Mouse (Mus musculus): ENCODE measurements around the gene F10. TPM values are rescaled to one million over a fixed set of nuclear protein-coding genes. Genes with fewer than 3 reads are reported as not detected.
A peak's percentile ranks its signal among the peaks of the same experiment; 100 is the strongest.

F10 gene
- polyA plus RNA-seq, 1 experiment from 2014 or later: 0.96 TPM

GRCm38 (mm10) chr8:13027615-13028014 is 9.5 kb upstream of the F10 start:
- Histone ChIP-seq H3K4me3 (ENCODE audit: control insufficient read depth in 1 of 2, insufficient read depth in 1 of 2, low read depth in 1 of 2, low read length in 2 of 2) (no peak overlapping the region), H3K9ac (ENCODE audit: low read length) (no peak overlapping the region), H3K27me3 (ENCODE audit: control insufficient read depth, insufficient read depth, low read length) (no peaks in the 10 kb centered on the region), H3K9me3 (ENCODE audit: control insufficient read depth, low read length) (no peaks in the 10 kb centered on the region), H3K4me1 (ENCODE audit: control insufficient read depth in 2 of 2, insufficient read depth in 2 of 2, low read length in 2 of 2) (no peaks in the 10 kb centered on the region), H3K4me2 (ENCODE audit: low read length) (no peak overlapping the region), H3K36me3 (ENCODE audit: control insufficient read depth, insufficient read depth, low read length) (no peaks in the 10 kb centered on the region), H3K27ac (replicated peaks in 1 of 2; ENCODE audit: control insufficient read depth in 1 of 2, insufficient read depth in 1 of 2, low read depth in 2 of 2, low read length in 2 of 2) (no peak overlapping the region)
- no peak for ATAC-seq (ENCODE audit: insufficient number of reproducible peaks, insufficient read depth, low FRiP score, low read depth)
- WGBS: 87% methylated on average over 5 of the region's 5 CpGs

- Histone ChIP-seq H3K27me3 (ENCODE audit: control insufficient read depth, insufficient read depth, low read length) (no peaks in the 10 kb centered on the region), H3K4me1 (ENCODE audit: control insufficient read depth in 2 of 2, insufficient read depth in 2 of 2, low read length in 2 of 2) (no peaks in the 10 kb centered on the region), H3K9ac (ENCODE audit: low read length) (no peak overlapping the region), H3K9me3 (ENCODE audit: control insufficient read depth, low read length) (no peaks in the 10 kb centered on the region), H3K27ac (replicated peaks in 1 of 2; ENCODE audit: control insufficient read depth in 1 of 2, insufficient read depth in 1 of 2, low read depth in 2 of 2, low read length in 2 of 2) (no peak overlapping the region), H3K4me2 (ENCODE audit: low read length) (no peak overlapping the region), H3K4me3 (ENCODE audit: control insufficient read depth in 1 of 2, insufficient read depth in 1 of 2, low read depth in 1 of 2, low read length in 2 of 2) (no peak overlapping the region), H3K36me3 (ENCODE audit: control insufficient read depth, insufficient read depth, low read length) (no peaks in the 10 kb centered on the region)
- 71% methylated on average over 5 of the region's 5 CpGs for WGBS
- no peak for ATAC-seq (ENCODE audit: insufficient number of reproducible peaks, insufficient read depth, low FRiP score, low read depth)
These were observed 8.6 kb upstream of the F10 start for GRCm38 (mm10) chr8:13028482-13028881.

DNA sequence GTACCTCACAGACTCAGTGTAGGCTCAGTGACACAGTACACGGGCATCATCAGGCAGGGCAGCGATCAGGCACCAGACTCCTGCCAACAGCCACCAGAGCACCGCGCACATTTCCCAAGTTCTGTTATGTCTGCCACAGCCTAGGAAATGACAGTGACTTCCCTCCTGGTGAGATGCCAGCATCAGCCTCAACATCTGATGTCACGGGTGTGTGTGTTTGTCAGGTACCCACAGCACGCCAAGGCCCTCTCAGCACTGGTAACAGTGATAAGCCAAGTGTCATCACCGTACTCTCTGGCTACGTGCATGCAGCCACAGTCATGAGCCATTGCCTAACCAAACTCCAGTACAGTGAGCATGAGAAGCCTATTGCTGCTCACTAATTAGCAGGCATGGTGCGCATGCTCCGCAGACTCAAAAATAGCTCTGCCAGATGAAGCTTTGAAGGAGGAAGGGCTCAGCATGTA is 729 bp upstream of the F10 start:
- peak; percentile 20; the same call in 1 of the 2 replicates for ATAC-seq (ENCODE audit: insufficient number of reproducible peaks, insufficient read depth, low FRiP score, low read depth)
- Histone ChIP-seq H3K4me1 (ENCODE audit: control insufficient read depth in 2 of 2, insufficient read depth in 2 of 2, low read length in 2 of 2) (peaks cover 21 to 24% of the 10 kb centered on the region in 2 experiments), H3K9me3 (ENCODE audit: control insufficient read depth, low read length) (no peaks in the 10 kb centered on the region), H3K4me3 (ENCODE audit: control insufficient read depth in 1 of 2, insufficient read depth in 1 of 2, low read depth in 1 of 2, low read length in 2 of 2) (no peak overlapping the region), H3K4me2 (ENCODE audit: low read length) (no peak overlapping the region), H3K9ac (ENCODE audit: low read length) (0 out of 2 replicates have a peak overlapping the region, but pooled peaks have one; percentile 1), H3K36me3 (ENCODE audit: control insufficient read depth, insufficient read depth, low read length) (no peaks in the 10 kb centered on the region), H3K27ac (replicated peaks in 1 of 2; ENCODE audit: control insufficient read depth in 1 of 2, insufficient read depth in 1 of 2, low read depth in 2 of 2, low read length in 2 of 2) (peak overlapping the region; percentile 34 to 67; a peak in 3 of 4 replicates), H3K27me3 (ENCODE audit: control insufficient read depth, insufficient read depth, low read length) (no peaks in the 10 kb centered on the region)
- 51% methylated on average over 10 of the region's 10 CpGs for WGBS

DNA sequence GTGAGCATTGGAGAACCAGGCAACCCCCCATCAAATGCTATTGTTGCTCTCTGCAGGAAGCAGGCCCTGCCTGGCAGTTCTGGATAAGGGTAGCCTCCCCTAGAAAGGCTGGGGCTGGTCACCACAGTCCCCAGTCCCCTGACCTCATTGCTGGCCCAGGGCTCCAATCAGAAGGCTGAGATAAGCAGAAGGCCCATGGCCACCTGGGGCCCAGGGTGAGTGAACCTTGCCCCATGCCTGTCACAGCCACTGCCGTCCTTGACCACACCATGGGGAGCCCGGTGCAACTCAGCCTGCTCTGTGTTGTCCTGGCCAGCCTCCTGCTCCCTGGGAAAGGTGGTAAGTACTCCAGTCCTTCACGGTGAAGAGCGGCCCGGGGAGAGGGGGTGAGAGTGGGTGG is 461 bp downstream of the F10 start:
- 8% methylated on average over 5 of the region's 5 CpGs for whole genome bisulfite sequencing
- H3K4me1 ChIP-seq (ENCODE audit: control insufficient read depth in 2 of 2, insufficient read depth in 2 of 2, low read length in 2 of 2): peaks cover 21 to 24% of the 10 kb centered on the region in 2 experiments
- H3K4me2 ChIP-seq (ENCODE audit: low read length): no peak overlapping the region
- H3K4me3 ChIP-seq (ENCODE audit: control insufficient read depth in 1 of 2, insufficient read depth in 1 of 2, low read depth in 1 of 2, low read length in 2 of 2): no peak overlapping the region
- no peaks in the 10 kb centered on the region for H3K9me3 ChIP-seq (ENCODE audit: control insufficient read depth, low read length)
- no peaks in the 10 kb centered on the region for H3K27me3 ChIP-seq (ENCODE audit: control insufficient read depth, insufficient read depth, low read length)
- peak overlapping the region; percentile 16; the same call in 1 of the 2 replicates for H3K9ac ChIP-seq (ENCODE audit: low read length)
- H3K36me3 ChIP-seq (ENCODE audit: control insufficient read depth, insufficient read depth, low read length): no peaks in the 10 kb centered on the region
- no peak overlapping the region for H3K27ac ChIP-seq (replicated peaks in 1 of 2; ENCODE audit: control insufficient read depth in 1 of 2, insufficient read depth in 1 of 2, low read depth in 2 of 2, low read length in 2 of 2)
- ATAC-seq (ENCODE audit: insufficient number of reproducible peaks, insufficient read depth, low FRiP score, low read depth): peak; percentile 22; the same call in 1 of the 2 replicates

GRCm38 (mm10) chr8:13039054-13039453 is 1.9 kb downstream of the F10 start:
- Histone ChIP-seq H3K4me1 (ENCODE audit: control insufficient read depth in 2 of 2, insufficient read depth in 2 of 2, low read length in 2 of 2) (peaks cover 21 to 24% of the 10 kb centered on the region in 2 experiments), H3K27ac (replicated peaks in 1 of 2; ENCODE audit: control insufficient read depth in 1 of 2, insufficient read depth in 1 of 2, low read depth in 2 of 2, low read length in 2 of 2) (no peak overlapping the region), H3K36me3 (ENCODE audit: control insufficient read depth, insufficient read depth, low read length) (no peaks in the 10 kb centered on the region), H3K9me3 (ENCODE audit: control insufficient read depth, low read length) (no peaks in the 10 kb centered on the region), H3K4me3 (ENCODE audit: control insufficient read depth in 1 of 2, insufficient read depth in 1 of 2, low read depth in 1 of 2, low read length in 2 of 2) (no peak overlapping the region), H3K9ac (ENCODE audit: low read length) (no peak overlapping the region), H3K4me2 (ENCODE audit: low read length) (no peak overlapping the region), H3K27me3 (ENCODE audit: control insufficient read depth, insufficient read depth, low read length) (no peaks in the 10 kb centered on the region)
- no peak for ATAC-seq (ENCODE audit: insufficient number of reproducible peaks, insufficient read depth, low FRiP score, low read depth)
- 65% methylated on average over 6 of the region's 6 CpGs for WGBS

DNA sequence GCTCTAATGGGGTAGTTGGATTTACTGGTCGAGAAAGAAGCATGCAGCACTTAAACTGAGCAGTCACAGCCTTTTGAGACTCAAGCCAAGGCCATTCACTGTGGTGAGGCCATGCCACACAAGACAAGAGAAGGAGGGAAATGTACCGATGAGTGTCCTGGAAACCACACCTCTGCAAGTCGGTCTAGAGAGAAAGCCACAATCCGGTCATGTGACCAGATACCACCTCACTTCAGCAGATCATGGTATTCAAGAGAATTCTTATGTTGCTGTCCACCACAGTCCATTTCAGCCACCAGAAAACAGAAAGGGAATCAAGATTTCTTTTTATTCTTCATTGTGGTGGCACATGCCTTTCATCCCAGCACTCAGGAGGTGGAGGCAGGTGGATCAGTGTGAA is 4.4 kb downstream of the F10 start:
- Histone ChIP-seq H3K4me3 (ENCODE audit: control insufficient read depth in 1 of 2, insufficient read depth in 1 of 2, low read depth in 1 of 2, low read length in 2 of 2) (no peak overlapping the region), H3K36me3 (ENCODE audit: control insufficient read depth, insufficient read depth, low read length) (no peaks in the 10 kb centered on the region), H3K27me3 (ENCODE audit: control insufficient read depth, insufficient read depth, low read length) (no peaks in the 10 kb centered on the region), H3K4me2 (ENCODE audit: low read length) (no peak overlapping the region), H3K9me3 (ENCODE audit: control insufficient read depth, low read length) (no peaks in the 10 kb centered on the region), H3K9ac (ENCODE audit: low read length) (no peak overlapping the region), H3K4me1 (ENCODE audit: control insufficient read depth in 2 of 2, insufficient read depth in 2 of 2, low read length in 2 of 2) (peaks cover 16 to 19% of the 10 kb centered on the region in 2 experiments), H3K27ac (replicated peaks in 1 of 2; ENCODE audit: control insufficient read depth in 1 of 2, insufficient read depth in 1 of 2, low read depth in 2 of 2, low read length in 2 of 2) (no peak overlapping the region)
- no peak for ATAC-seq (ENCODE audit: insufficient number of reproducible peaks, insufficient read depth, low FRiP score, low read depth)
- WGBS: 79% methylated on average over 4 of the region's 4 CpGs

DNA sequence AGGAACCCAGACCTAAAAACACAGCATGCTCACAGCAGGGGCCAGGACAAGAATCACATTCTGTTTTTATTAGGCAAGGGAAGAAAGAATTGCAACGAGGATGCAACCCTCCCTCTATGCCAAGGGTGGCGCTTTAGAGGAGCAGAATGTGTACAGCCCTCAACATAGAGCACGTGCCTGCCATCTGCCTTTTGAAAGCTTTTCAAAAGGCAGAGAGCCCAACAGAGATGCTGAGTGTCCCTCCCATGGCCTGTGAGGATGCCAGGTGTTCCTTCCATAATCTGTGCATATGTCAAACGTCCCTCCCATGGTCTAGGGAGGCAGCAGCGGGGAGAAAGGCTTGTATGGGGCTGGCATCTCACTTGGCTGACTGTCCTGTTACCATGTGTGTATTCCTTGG is 10.5 kb downstream of the F10 start:
- WGBS: 58% methylated on average over 5 of the region's 5 CpGs
- H3K27ac ChIP-seq (replicated peaks in 1 of 2; ENCODE audit: control insufficient read depth in 1 of 2, insufficient read depth in 1 of 2, low read depth in 2 of 2, low read length in 2 of 2): no peak overlapping the region
- H3K27me3 ChIP-seq (ENCODE audit: control insufficient read depth, insufficient read depth, low read length): no peaks in the 10 kb centered on the region
- H3K9me3 ChIP-seq (ENCODE audit: control insufficient read depth, low read length): 0 out of 2 replicates have a peak, but pooled peaks cover 4% of the 10 kb centered on the region
- no peak for ATAC-seq (ENCODE audit: insufficient number of reproducible peaks, insufficient read depth, low FRiP score, low read depth)
- H3K9ac ChIP-seq (ENCODE audit: low read length): no peak overlapping the region
- no peak overlapping the region for H3K4me3 ChIP-seq (ENCODE audit: control insufficient read depth in 1 of 2, insufficient read depth in 1 of 2, low read depth in 1 of 2, low read length in 2 of 2)
- no peaks in the 10 kb centered on the region for H3K4me1 ChIP-seq (ENCODE audit: control insufficient read depth in 2 of 2, insufficient read depth in 2 of 2, low read length in 2 of 2)
- no peaks in the 10 kb centered on the region for H3K36me3 ChIP-seq (ENCODE audit: control insufficient read depth, insufficient read depth, low read length)
- no peak overlapping the region for H3K4me2 ChIP-seq (ENCODE audit: low read length)

GRCm38 (mm10) chr8:13050550-13050949 is 13.4 kb downstream of the F10 start:
- Histone ChIP-seq H3K4me3 (ENCODE audit: control insufficient read depth in 1 of 2, insufficient read depth in 1 of 2, low read depth in 1 of 2, low read length in 2 of 2) (no peak overlapping the region), H3K4me2 (ENCODE audit: low read length) (no peak overlapping the region), H3K4me1 (ENCODE audit: control insufficient read depth in 2 of 2, insufficient read depth in 2 of 2, low read length in 2 of 2) (no peaks in the 10 kb centered on the region), H3K27ac (replicated peaks in 1 of 2; ENCODE audit: control insufficient read depth in 1 of 2, insufficient read depth in 1 of 2, low read depth in 2 of 2, low read length in 2 of 2) (no peak overlapping the region), H3K27me3 (ENCODE audit: control insufficient read depth, insufficient read depth, low read length) (no peaks in the 10 kb centered on the region), H3K9ac (ENCODE audit: low read length) (no peak overlapping the region), H3K36me3 (ENCODE audit: control insufficient read depth, insufficient read depth, low read length) (no peaks in the 10 kb centered on the region), H3K9me3 (ENCODE audit: control insufficient read depth, low read length) (0 out of 2 replicates have a peak, but pooled peaks cover 4% of the 10 kb centered on the region)
- ATAC-seq (ENCODE audit: insufficient number of reproducible peaks, insufficient read depth, low FRiP score, low read depth): no peak
- 72% methylated on average over 10 of the region's 10 CpGs for WGBS
